Mouse (Mus musculus) neural tube, embryonic 11.5 days (tissue): ENCODE results near the gene Actn4. TPM values are rescaled to one million over a fixed set of nuclear protein-coding genes. Genes with fewer than 3 reads are reported as not detected.
A peak's percentile ranks its signal among the peaks of the same experiment; 100 is the strongest.

Source experiments
- ATAC-seq: fragments of 200-750 bp; cut with Nextera tagmentation; 2 replicates; pipeline ENCODE4 v1.8.0; 2017; ENCODE audit warnings: moderate number of reproducible peaks, mild to moderate bottlenecking, moderate TSS enrichment, moderate library complexity; ENCODE audit not compliant: insufficient read depth, low FRiP score, low TSS enrichment
- DNase-seq: peaks from one replicate; pipeline ENCODE4 v3.0.0-alpha.2; 2015; ENCODE audit warnings: low spot score
- H3K27ac ChIP-seq: fragments of 300-500 bp; sonication (generic); 2 replicates; pipeline ENCODE4 v1.5.1; 2014; ENCODE audit warnings: low read depth, mild to moderate bottlenecking, low read length
- H3K27me3 ChIP-seq: fragments of 300-500 bp; sonication (generic); 2 replicates; pipeline ENCODE4 v1.6.1; 2014; ENCODE audit warnings: mild to moderate bottlenecking, low read length, mixed read lengths; ENCODE audit not compliant: control insufficient read depth, insufficient read depth
- H3K36me3 ChIP-seq: fragments of 300-500 bp; sonication (generic); 2 replicates; pipeline ENCODE4 v1.6.1; 2014; ENCODE audit warnings: mild to moderate bottlenecking, low read length, moderate library complexity, mixed read lengths; ENCODE audit not compliant: control insufficient read depth, insufficient read depth
- H3K4me1 ChIP-seq: fragments of 300-500 bp; sonication (generic); 2 replicates; pipeline ENCODE4 v1.6.1; 2014; ENCODE audit warnings: low read length, mixed read lengths; ENCODE audit not compliant: control insufficient read depth, insufficient read depth
- H3K4me2 ChIP-seq: fragments of 300-500 bp; sonication (generic); 2 replicates; pipeline ENCODE4 v1.6.1; 2014; ENCODE audit warnings: low read depth, mild to moderate bottlenecking, moderate library complexity
- H3K4me3 ChIP-seq: fragments of 300-500 bp; sonication (generic); 2 replicates; pipeline ENCODE4 v1.5.1; 2014; ENCODE audit warnings: low read depth, low read length
- H3K9ac ChIP-seq: fragments of 300-500 bp; sonication (generic); 2 replicates; pipeline ENCODE4 v1.6.1; 2014; ENCODE audit warnings: mild to moderate bottlenecking, low read length
- H3K9me3 ChIP-seq: fragments of 300-500 bp; sonication (generic); 2 replicates; pipeline ENCODE4 v1.6.1; 2016; ENCODE audit warnings: low read length; ENCODE audit not compliant: control insufficient read depth
- whole genome bisulfite sequencing: fragments of 180-500 bp; shearing (Covaris S2); extraction: QIAGEN DNeasy Blood & Tissue Kit; methylation state at CpG from one replicate; pipeline ENCODE4 v1.1.7; 2014; 5-methylcytosine and 5-hydroxymethylcytosine counted together
- polyA plus RNA-seq: library from polyadenylated mRNA; unstranded; fragments of >200 nt; fragmentation: Nextera tagmentation; extraction: Ambion mirVana; gene quantifications from 2 replicates; pipeline ENCODE4 v1.2.1, GENCODE M21; 2014

The Actn4 gene
- polyA plus RNA-seq: 193 and 201 TPM in 2 replicates

GRCm38 (mm10) chr7:28961927-28962670 lies at the start of gene Actn4:
Gene Actn4, minus strand, starts transcription at chr7:28962340.
- H3K4me1 ChIP-seq: peaks cover 30% of the 10 kb centered on the region
- H3K36me3 ChIP-seq: no peaks in the 10 kb centered on the region
- peak within 1 kb of the TSS; percentile 82 for H3K4me2 ChIP-seq
- ATAC-seq (peak; percentile 86), DNase-seq (peak; percentile 100)
- under 1% methylated on average over 75 of the region's 76 CpGs for WGBS
- H3K4me3 ChIP-seq: peak within 1 kb of the TSS; percentile 89
- H3K27me3 ChIP-seq: no peaks in the 10 kb centered on the region
- peak within 1 kb of the TSS; percentile 85 for H3K9ac ChIP-seq
- peak within 1 kb of the TSS; percentile 47 for H3K27ac ChIP-seq
- H3K9me3 ChIP-seq: no peaks in the 10 kb centered on the region

DNA sequence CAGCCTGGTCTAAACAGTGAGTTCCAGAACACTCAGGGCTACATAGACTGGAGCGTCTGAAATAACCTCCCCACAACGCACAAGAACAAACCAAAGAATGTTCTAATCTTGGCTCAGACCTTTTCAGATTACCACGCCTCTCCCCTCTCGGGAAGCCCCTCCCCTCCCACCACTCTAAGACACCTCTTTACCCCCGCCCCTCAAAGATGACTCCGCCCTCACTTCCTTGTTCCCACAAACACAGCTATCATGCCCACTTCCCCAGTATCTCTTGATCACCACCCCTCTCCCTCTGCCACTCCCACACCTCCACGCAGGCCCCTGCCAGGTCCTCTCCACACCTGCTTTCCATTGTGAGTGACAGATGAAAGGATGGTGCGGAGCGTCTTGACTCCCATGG lies 46.6 kb upstream of the Actn4 start:
- H3K4me2 ChIP-seq: no peak overlapping the region
- H3K4me1 ChIP-seq: no peaks in the 10 kb centered on the region
- no peak for ATAC-seq
- H3K4me3 ChIP-seq: no peak overlapping the region
- 85% methylated on average over 9 of the region's 9 CpGs for WGBS
- H3K9me3 ChIP-seq: no peaks in the 10 kb centered on the region
- H3K36me3 ChIP-seq: no peaks in the 10 kb centered on the region
- no peaks in the 10 kb centered on the region for H3K27me3 ChIP-seq
- no peak overlapping the region for H3K27ac ChIP-seq
- no peak for DNase-seq
- H3K9ac ChIP-seq: no peak overlapping the region

DNA sequence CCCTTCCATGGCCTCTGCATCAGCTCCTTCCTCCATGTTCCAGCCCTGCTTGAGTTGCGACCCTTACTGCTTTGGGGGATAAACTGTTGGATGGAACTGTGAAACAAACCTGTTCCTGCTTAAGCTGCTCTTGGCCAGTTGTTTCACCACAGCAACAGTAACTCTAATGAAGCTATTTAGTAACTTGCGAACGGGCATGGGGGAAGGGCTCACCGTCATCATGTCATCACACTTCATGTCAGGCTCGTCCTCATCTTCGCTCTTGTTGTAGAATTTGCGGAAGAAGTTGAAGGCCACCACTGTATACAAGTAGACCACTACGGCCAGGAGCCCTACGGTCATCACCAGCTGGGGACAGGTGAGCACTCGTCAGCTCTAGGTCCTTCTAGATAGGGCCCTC lies 46.0 kb upstream of the Actn4 start:
- 91% methylated on average over 10 of the region's 10 CpGs for WGBS
- Histone ChIP-seq H3K4me2 (no peak overlapping the region), H3K27ac (no peak overlapping the region), H3K9ac (no peak overlapping the region), H3K27me3 (no peaks in the 10 kb centered on the region), H3K4me1 (no peaks in the 10 kb centered on the region), H3K9me3 (no peaks in the 10 kb centered on the region), H3K36me3 (no peaks in the 10 kb centered on the region), H3K4me3 (no peak overlapping the region)
- DNase-seq (no peak), ATAC-seq (no peak)

DNA sequence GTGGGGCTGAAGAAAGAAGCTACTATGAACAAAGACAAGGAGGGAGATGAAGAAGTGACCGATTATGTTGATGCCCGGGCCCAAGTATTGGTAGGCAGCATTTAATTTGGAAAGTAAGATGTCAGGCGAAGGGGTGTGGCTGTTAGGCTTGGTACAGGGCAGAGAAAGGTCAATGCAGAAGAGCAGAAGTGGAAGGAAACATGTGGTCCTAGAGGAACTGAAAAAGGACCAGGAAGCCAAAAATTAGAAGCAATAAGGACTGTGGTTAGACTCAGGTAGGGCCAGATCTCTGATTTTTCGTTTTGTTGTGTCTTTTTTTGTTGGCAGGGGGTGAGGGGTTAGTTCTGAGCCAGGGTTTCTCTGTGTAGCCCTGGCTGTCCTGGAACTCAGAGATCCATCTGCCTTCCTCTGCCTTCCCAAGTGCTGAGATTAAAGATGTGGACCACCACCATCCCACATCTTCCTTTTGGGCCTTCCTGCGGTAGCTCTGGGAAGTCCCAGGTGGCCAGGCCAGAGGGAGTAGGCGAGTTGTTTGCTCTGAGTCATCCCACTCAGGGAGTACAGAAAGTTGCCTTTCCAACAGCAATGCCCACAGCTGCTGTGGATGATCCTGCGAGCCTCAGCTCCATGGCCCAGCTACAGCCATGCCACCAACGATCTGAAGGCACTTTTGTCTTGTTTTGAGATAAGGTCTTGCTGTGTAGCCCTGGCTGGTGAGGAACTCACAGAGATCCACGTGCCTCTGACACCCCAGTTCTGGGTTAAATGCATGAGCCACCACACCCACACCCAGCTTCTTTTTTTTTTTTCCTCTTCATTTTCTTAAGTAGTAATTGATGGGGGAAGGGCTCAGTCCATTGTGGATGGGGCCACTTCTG lies 45.3 kb upstream of the Actn4 start:
- Histone ChIP-seq H3K27me3 (no peaks in the 10 kb centered on the region), H3K4me2 (no peak overlapping the region), H3K9ac (no peak overlapping the region), H3K27ac (no peak overlapping the region), H3K4me3 (no peak overlapping the region), H3K36me3 (no peaks in the 10 kb centered on the region), H3K4me1 (no peaks in the 10 kb centered on the region), H3K9me3 (no peaks in the 10 kb centered on the region)
- ATAC-seq: no peak
- WGBS: 82% methylated on average over 9 of the region's 9 CpGs
- no peak for DNase-seq

- Histone ChIP-seq H3K4me1 (no peaks in the 10 kb centered on the region), H3K27me3 (no peaks in the 10 kb centered on the region), H3K36me3 (no peaks in the 10 kb centered on the region), H3K4me3 (peak overlapping the region; percentile 47), H3K9me3 (no peaks in the 10 kb centered on the region), H3K4me2 (peak overlapping the region; percentile 84), H3K27ac (0 out of 2 replicates have a peak overlapping the region, but pooled peaks have one; percentile 31), H3K9ac (peak overlapping the region; percentile 82)
- WGBS: 5% methylated on average over 43 of the region's 43 CpGs
- peak; percentile 75 for ATAC-seq
- peak; percentile 84 for DNase-seq
These were observed 38.8 kb upstream of the Actn4 start for GRCm38 (mm10) chr7:29000651-29001605.

DNA sequence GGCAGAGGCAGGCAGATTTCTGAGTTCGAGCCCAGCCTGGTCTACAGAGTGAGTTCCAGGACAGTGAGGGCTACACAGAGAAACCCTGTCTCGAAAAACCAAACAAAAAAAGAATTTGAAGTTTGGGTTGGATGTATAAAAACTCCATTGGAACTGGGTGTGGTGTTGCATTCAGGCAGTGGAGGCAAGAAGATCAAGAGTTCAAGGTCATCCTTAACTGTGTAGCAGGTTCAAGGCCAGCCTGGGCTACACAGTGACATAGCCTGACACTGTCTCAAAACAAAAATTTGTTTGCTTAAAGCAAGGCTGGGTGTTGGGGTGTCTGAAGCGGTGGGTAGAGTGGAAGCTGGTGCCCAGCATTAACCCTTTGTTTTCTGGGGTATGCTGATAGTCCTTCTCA lies 31.3 kb upstream of the Actn4 start:
- Histone ChIP-seq H3K27ac (no peak overlapping the region), H3K27me3 (no peaks in the 10 kb centered on the region), H3K4me1 (no peaks in the 10 kb centered on the region), H3K4me3 (no peak overlapping the region), H3K9ac (no peak overlapping the region), H3K4me2 (no peak overlapping the region), H3K36me3 (no peaks in the 10 kb centered on the region), H3K9me3 (no peaks in the 10 kb centered on the region)
- 83% methylated on average over 3 of the region's 3 CpGs for WGBS
- DNase-seq (no peak), ATAC-seq (no peak)

DNA sequence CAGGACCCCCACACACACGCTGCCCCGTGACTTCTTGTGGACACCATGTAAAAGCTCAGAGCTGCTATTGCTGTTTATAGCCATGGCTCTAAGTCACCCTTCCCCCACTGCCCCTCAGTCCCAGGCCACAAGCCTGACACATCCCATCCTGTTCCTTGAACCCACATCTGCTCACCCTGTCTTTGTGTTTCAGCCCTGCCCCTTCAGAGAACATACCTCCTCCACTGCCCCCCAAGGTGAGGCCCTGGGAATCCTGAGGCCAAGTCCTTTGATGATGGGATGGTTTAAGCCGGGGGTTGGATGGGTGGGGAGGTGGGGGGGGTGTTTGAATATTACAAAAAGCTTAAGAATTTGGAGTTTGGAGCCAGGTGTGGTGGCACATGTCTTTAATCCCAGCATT lies 30.9 kb upstream of the Actn4 start:
- 85% methylated on average over 3 of the region's 3 CpGs for WGBS
- Histone ChIP-seq H3K9ac (no peak overlapping the region), H3K4me1 (no peaks in the 10 kb centered on the region), H3K4me3 (no peak overlapping the region), H3K36me3 (no peaks in the 10 kb centered on the region), H3K27ac (no peak overlapping the region), H3K27me3 (no peaks in the 10 kb centered on the region), H3K9me3 (no peaks in the 10 kb centered on the region), H3K4me2 (no peak overlapping the region)
- ATAC-seq (no peak), DNase-seq (no peak)

DNA sequence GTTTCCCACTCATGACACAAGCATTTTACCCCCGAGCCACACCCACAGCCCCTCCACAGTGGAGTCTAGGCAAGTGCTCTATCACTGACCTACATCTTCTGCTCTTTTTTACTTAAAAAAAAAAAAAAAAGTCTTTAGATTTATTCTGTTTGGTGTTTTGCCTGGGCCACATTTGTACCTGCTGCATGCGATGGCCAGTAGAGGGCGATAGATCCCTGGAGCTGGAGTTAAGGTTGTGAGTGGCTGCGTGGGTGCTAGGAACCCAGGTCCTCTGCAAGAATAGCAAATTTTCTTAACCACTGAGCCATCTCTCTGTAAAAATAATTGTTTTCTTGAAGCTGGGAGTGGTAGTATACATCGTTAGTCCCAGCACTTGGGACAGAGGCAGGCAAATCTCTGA lies 29.5 kb upstream of the Actn4 start:
- no peak overlapping the region for H3K9ac ChIP-seq
- no peak for DNase-seq
- H3K4me2 ChIP-seq: no peak overlapping the region
- no peak for ATAC-seq
- no peaks in the 10 kb centered on the region for H3K4me1 ChIP-seq
- no peak overlapping the region for H3K27ac ChIP-seq
- no peak overlapping the region for H3K4me3 ChIP-seq
- WGBS: 71% methylated on average over 5 of the region's 5 CpGs
- no peaks in the 10 kb centered on the region for H3K9me3 ChIP-seq
- H3K27me3 ChIP-seq: no peaks in the 10 kb centered on the region
- no peaks in the 10 kb centered on the region for H3K36me3 ChIP-seq
